Mouse (Mus musculus) skeletal muscle tissue, adult 2 months (tissue): ENCODE results near the gene Odf4.
"Not testable (repeated sequence)": the region's sequence is repeated elsewhere in the genome, so short reads cannot be mapped to it uniquely, and the experiment has no call there.

ENCODE experiments used
- DNase-seq: peaks from one replicate; pipeline ENCODE4 v3.0.0-alpha.2; 2012; ENCODE audit warnings: low read depth, low spot score

Gene Odf4

DNA sequence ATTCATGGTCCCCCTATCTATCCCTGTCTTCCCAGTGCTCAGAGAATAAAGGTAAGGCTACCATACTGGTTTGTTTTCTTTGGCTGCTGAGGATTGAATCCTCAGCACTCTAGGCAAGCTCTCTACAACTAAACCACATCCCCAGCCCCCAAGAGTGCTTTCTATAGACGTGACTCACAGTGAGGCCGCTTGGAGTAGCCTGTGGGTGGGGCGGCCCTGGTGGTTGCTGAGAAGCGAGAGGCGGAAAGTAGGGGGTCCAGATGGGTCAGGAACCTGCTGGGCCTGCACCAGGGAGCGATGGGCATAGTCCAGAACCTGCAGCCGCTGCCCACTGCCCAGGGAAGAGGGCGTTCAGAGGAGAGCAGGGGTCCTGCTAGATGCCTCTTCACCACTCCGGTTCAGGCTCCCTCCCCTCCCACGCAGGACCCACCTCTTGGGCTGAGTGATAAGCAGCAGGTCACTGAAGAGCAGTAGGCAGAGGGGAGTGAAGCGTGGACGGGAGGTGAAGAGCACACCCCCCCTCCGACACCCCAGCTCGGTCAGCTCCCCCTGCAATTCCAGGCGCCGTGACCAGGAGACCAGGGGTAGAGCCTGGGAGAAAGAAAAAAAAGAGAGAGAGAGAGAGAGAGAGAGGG is 20.0 kb upstream of the Odf4 start:
- no peak for DNase-seq

DNA sequence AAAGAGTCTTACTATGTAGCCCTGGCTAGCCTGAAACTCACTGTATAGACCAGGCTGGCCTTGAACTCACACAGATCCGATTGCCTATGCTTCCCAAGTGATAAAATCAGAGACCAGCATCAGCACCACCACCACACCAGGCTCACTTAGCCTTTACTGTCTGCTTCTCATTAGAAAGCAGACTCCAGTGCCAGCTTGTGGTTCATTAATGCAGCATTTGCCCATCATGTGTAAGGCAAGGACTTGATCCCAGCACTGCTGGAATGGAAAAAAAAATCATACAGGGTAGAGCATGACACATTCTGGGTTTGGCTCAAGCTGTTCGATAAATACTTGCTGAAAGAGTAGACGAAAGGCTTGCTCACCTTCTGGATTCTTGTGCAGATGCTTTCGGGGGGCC is 19.1 kb upstream of the Odf4 start:
- no peak for DNase-seq

DNA sequence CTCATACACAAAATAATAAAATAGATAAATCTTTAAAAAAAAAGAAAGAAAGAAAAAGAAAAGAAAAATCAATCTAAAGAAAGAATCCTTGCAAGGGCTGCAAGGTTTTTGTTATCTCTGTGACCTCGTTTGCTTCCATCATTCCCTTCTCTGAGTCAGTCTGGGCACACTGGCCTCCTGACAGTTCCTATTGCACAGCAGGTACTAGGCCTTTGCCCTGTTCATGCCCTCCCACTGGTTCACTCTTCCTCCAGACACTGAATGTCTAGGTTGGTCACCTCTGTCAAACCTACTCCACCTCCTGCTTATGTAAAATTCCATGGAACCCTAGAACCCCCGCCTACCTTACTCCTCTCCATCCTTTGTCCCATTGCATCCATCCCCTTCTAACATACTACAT is 18.4 kb upstream of the Odf4 start:
- no peak for DNase-seq

- DNase-seq = no peak
These were observed 15.8 kb upstream of the Odf4 start for GRCm38 (mm10) chr11:68942731-68943130.

DNA sequence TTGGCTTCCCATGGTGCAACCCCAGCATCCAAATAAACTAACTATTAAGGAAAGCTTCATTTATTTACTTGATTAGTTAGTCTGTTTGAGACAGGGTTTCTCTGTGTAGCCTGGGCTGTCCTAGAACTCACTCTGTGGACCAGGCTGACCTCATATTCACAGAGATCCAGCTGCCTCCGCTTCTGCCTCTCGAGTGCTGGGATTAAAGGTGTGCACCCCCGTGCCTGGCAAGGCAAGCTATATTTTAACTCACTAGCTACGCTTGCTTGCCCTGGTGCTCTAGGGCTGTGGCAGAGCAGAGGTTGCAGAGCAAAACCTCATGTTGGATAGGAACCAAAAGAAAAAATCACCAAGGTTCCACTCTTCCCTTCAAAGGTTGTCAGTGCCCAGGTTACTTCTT is 13.6 kb upstream of the Odf4 start:
- DNase-seq = no peak

DNA sequence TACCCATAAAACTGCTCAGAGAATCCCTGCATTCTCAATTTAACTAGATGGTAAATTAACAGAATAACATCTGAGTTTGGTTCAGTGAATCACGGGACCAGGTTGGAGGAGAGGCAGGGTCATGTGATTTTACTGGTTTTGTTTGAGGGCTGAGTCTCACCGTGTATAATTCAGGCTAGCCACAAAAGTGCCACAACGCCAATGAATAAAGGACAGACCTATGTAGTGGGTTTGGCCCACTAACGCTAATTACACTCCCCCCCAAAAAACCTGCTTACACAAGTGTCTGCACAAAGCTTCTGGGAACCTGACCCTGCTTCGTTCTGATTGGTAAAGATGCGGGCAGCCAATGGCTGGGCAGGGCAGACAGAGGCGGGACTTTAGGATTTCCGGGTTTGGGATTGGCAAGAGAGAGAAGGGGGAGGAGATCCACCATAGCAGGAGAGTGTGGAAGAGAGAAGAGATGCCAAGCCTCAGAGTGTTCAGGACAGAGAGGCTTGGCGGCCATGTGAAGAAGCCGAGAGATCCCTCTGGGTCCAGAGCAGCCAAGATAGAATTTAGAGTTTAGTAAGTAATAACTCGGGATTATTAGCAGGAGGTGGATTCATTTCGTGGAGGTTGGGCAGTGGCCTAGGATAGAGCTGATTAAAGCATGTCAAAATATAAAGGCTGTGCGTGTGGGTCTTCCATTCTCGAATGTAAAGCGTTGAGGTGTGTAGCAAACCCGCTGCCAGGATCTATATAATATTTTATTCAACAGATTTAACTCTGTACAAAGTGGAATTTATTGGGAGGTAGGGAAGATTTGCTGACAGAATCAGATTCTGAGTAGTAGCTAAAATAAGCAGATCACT is 12.8 kb upstream of the Odf4 start:
- peak; percentile 92 for DNase-seq

GRCm38 (mm10) chr11:68936951-68937350 is 10.1 kb upstream of the Odf4 start:
- not testable (repeated sequence) for DNase-seq

DNA sequence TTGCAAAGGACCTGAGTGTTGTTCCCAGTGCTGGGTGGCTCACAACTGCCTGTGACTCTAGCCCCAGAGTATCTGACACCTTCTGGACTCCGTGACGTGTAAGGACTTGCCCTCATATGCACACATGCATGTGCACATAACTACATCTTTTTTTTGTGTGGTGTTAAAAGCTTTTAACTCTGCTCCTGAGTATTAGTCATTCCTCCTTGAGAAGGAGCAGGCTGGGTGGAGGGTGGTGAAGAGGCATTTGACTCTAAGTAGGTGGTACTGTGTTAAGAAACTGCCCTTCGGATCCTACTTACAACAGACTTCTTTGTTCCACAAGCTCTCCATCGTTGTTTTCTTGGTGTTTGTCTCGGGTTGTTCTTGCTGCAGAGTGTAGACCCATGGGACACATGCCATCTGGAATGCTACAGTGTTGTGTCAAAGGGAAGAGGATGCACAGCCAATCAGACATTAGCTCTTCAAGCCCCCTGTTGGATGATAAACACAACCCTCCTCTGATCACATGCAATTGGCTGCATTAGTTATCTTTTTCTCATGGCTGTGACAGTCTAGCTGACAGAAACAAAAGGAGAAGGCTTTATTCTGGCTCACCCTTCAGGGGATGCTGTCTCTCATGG is 7.1 kb upstream of the Odf4 start:
- no peak for DNase-seq

- DNase-seq = no peak
These were observed 3.1 kb upstream of the Odf4 start for GRCm38 (mm10) chr11:68929947-68930346.

DNA sequence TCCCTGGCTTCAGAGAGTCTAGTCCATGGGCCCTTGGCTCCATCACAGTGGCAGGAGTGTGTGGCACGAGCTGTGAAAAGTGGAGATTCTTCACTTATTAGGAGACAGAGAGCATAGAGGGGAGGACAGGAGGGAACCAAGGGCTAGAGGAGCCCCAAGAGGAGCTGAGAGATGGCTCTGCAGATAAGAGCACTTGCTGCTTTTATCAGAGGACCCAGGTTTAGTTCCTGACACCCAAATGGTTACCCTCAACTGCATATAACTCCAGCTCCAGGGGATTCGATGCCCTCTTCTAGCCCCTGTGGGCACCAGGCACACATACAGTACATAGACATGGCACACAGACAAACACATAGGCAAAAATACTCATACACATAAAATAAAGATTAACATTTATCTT is 2.1 kb downstream of the Odf4 start:
- DNase-seq = no peak

DNA sequence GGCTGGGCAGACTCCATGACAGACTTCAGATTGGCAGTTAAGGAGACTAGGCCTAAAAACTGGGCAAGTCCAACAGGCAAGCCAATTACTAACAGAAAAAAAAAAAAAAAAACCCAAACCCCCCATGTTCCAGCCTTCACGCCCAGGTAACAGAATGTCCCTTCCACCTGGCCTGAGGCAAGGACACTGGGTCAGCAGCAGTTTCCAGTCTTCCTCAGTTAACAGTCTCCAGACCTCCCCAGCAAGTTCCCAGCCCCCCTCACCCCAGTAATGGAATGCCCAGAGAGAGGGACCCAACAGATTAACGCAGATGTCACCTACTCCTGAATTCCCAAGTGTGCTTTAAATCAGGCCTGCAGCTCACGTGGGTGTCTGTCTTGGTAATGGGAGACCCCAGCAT is 3.7 kb downstream of the Odf4 start:
- no peak for DNase-seq

- no peak for DNase-seq
These were observed 12.3 kb downstream of the Odf4 start for GRCm38 (mm10) chr11:68914566-68914965.

DNA sequence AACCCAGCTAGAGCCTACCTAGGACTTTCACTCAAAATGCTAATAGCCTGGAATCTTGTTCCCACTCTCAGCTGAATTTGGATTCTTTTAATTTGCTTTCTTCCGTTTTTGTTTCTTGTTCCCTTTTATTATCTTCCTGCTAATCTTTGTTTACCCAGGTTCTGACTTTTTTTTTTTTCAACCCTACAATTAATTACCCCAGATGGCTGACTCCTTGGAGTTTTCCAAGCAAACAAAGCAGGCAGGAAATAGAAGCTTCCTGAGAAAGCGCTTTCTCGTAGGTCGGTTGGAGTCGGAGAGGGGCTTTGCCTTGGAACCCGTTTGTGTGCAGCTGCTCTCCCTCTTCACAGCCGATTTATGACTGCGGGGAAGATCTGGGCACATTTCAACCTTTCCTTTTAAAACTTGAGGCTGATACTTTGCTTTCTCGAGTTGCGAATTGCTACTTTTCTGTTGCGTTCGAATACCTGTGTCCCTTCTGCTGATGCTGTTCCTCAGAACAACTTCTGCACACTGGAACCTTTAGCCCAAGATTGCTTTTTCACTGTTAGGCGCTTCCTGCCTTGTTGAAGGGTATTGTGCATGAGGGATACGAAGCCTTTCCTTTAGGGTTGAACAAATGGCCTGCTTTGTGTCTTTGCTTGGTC is 15.2 kb downstream of the Odf4 start:
- DNase-seq = no peak

DNA sequence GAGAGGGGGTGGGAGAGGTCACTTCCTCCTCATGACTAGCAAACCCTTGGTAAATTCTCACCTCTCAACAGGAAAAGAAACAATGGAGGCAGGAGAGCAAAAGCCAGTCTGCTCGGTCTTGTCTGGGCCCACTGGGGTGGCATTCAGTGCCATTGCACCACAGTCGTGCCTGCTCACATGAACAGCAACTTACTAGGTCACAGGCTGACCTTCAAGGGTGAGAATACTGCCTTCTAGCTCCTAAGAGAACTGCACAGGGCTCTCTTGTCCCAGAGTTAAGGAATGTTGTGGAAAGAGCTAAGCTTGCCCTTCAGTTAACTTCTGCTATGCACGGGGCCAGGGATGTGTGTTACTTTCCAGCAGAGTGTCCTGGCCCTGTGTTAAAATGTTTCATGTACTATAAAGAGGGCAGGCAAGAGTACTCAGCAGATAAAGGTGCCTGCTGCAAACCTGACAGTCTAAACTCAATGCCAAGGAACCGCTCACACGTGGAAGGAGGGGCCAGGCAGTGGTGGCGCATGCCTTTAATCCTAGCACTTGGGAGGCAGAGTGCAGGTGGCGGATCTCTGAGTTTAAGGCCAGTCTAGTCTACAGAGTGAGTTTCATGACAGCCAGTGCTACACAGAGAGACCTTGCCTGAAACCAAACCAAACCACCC is 17.9 kb downstream of the Odf4 start:
- no peak for DNase-seq

DNA sequence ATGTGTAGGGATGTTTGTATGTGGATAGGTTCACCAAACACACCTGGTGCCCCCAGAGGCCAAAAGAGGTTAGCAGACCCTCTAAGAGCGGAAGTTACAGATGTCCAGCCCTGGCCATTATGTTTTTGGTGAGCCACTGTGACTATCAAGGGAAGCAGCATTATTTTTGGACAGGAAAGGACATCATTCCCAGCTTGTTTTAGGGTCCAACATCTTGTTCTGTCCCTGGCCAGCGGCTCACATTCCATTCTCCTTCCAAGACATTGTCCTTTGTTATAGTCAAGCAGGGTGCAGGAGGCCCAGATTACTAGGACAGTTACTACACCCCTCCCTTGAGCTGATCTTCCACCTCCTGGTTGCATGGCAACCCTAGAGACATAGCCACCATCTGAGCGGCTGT is 19.6 kb downstream of the Odf4 start:
- no peak for DNase-seq

- no peak for DNase-seq
These were observed 20.5 kb downstream of the Odf4 start for GRCm38 (mm10) chr11:68906461-68906790.

- DNase-seq = no peak
These were observed 21.0 kb downstream of the Odf4 start for GRCm38 (mm10) chr11:68905665-68906460.

- no peak for DNase-seq
These were observed 21.7 kb downstream of the Odf4 start for GRCm38 (mm10) chr11:68905138-68905531.

DNA sequence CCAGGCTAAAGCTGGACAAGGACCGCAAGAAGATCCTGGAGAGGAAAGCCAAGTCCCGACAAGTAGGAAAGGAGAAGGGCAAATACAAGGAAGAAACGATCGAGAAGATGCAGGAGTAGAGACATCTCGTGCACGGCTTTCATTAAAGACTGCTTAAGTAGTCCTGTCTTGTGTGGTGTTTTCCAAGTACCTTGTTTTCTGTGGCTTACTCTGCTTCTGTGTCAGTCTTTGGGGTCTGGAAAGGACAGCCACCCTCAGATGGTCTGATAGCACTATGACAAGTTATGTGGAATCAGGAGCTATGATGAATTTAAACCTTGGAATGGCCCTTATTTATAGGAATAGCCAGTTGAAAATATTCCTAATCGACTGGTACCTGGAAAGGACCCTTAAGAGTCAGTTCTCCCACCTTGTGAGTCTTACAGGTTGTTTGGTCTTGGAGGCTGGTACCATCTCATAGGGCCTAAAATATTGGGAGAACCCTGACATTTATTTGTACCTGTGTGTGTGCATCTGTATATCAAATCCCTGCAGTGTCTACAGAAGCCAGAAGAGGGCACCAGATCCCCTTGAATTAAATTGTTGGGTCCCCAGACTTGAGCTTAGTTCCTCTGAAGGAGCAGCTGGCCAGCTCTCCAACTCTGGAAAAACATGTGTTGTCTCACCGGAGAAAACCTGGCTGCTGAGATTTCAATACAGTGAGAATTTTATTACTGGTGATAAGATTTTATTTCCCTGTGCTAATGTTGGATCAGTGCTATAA is 22.3 kb downstream of the Odf4 start:
- peak; percentile 70 for DNase-seq

- no peak for DNase-seq
These were observed 23.1 kb downstream of the Odf4 start for GRCm38 (mm10) chr11:68903775-68904174.
